Mouse (Mus musculus): ENCODE measurements around the gene Cnp.
A peak's percentile ranks its signal among the peaks of the same experiment; 100 is the strongest.

DNA sequence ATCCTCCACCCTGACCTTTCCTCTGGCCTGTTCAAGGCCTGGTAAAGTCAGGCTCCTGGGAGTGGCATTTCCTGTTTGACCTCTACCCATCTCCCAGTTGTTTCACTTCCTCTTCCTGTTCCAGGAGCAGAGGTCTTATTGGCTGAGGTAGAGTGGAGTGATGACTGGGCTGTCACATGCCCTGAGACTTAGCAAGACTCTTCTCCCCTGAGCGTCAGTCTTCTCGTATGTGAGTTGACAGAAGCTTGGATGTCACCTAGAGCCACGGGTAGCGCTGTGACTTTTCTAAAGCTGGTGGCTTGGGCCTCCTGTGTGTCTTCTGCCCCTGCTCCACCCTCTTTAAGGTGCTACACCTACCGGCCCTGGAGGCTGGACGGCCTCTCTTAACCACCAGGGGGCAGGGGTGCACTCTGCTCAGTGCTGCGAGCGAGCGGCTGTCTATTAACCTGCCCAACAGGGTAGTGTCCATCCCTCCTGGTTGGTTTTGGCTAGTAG is 52.0 kb downstream of the Cnp start:
- TF ChIP-seq CTCF (IDR thresholded peaks at IDR 0.05) (peak; percentile 90), POLR2A (IDR thresholded peaks at IDR 0.05; ENCODE audit: insufficient read depth, low read depth, low read length) (peak; percentile 8; the same call in 1 of the 2 replicates)
